Mouse (Mus musculus) midbrain, embryonic 11.5 days (tissue): ENCODE data around the gene Cldn4. TPM values are rescaled to one million over a fixed set of nuclear protein-coding genes. Genes with fewer than 3 reads are reported as not detected.

Source experiments
- ATAC-seq: fragments of 200-750 bp; cut with Nextera tagmentation; 2 replicates; pipeline ENCODE4 v1.8.0; 2017; ENCODE audit warnings: moderate TSS enrichment, moderate library complexity; ENCODE audit not compliant: low FRiP score
- DNase-seq: peaks from one replicate; pipeline ENCODE4 v3.0.0; 2015; ENCODE audit warnings: low spot score; ENCODE audit errors: missing footprints
- H3K27ac ChIP-seq: fragments of 300-500 bp; sonication (generic); 2 replicates; pipeline ENCODE4 v1.5.1; 2014; ENCODE audit warnings: low read depth, low read length
- H3K27me3 ChIP-seq: fragments of 300-500 bp; sonication (generic); 2 replicates; pipeline ENCODE4 v1.6.1; 2014; ENCODE audit warnings: mild to moderate bottlenecking, low read length, moderate library complexity, mixed read lengths; ENCODE audit not compliant: control insufficient read depth, insufficient read depth
- H3K36me3 ChIP-seq: fragments of 300-500 bp; sonication (generic); 2 replicates; pipeline ENCODE4 v1.6.1; 2014; ENCODE audit warnings: mild to moderate bottlenecking, low read length, moderate library complexity, mixed read lengths; ENCODE audit not compliant: control insufficient read depth, insufficient read depth
- H3K4me1 ChIP-seq: fragments of 300-500 bp; sonication (generic); 2 replicates; pipeline ENCODE4 v1.6.1; 2014; ENCODE audit warnings: low read length; ENCODE audit not compliant: control insufficient read depth, insufficient read depth
- H3K4me2 ChIP-seq: fragments of 300-500 bp; sonication (generic); 2 replicates; pipeline ENCODE4 v1.6.1; 2014; ENCODE audit warnings: mild to moderate bottlenecking, moderate library complexity
- H3K4me3 ChIP-seq: fragments of 300-500 bp; sonication (generic); 2 replicates; pipeline ENCODE4 v1.5.1; 2014; ENCODE audit warnings: low read depth, low read length
- H3K9ac ChIP-seq: fragments of 300-500 bp; sonication (generic); 2 replicates; pipeline ENCODE4 v1.6.1; 2014; ENCODE audit warnings: low read length
- H3K9me3 ChIP-seq: fragments of 300-500 bp; sonication (generic); 2 replicates; pipeline ENCODE4 v1.6.1; 2016; ENCODE audit warnings: low read length; ENCODE audit not compliant: control insufficient read depth
- WGBS: fragments of 180-500 bp; shearing (Covaris S2); extraction: QIAGEN DNeasy Blood & Tissue Kit; methylation state at CpG from one replicate; pipeline ENCODE4 v1.1.7; 2014; 5-methylcytosine and 5-hydroxymethylcytosine counted together
- polyA plus RNA-seq: library from polyadenylated mRNA; unstranded; fragments of >200 nt; fragmentation: Nextera tagmentation; extraction: Ambion mirVana; gene quantifications from 2 replicates; pipeline ENCODE4 v1.2.1, GENCODE M21; 2014

The Cldn4 gene
- polyA plus RNA-seq, 1 experiment from 2014 or later, result 2.5 TPM

DNA sequence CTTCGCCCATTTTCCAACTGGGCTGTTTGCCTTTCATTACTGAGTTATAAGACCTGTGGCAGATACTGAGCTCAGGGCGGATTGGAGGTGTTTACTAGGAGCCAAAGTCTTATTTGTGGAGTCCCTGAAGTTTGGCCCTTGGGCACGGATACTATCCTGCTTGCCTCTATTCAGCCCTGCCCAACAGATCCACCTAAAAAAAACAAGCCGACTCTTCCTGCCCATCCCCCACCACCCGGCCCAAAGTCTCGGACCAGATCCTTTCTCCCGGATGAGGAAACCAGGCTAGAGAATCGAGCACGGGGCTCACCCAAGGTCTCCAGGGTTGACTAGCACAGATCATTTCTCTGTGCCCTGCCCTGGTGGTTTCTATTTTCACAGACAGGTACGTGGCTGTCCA, 34.4 kb upstream of the Cldn4 start:
- ATAC-seq (no peak), DNase-seq (no peak)
- Histone ChIP-seq H3K9ac (no peak overlapping the region), H3K36me3 (no peaks in the 10 kb centered on the region), H3K4me2 (no peak overlapping the region), H3K27ac (no peak overlapping the region), H3K27me3 (peaks cover 15% of the 10 kb centered on the region), H3K4me3 (no peak overlapping the region), H3K4me1 (peaks cover 7% of the 10 kb centered on the region; the same call in 1 of the 2 replicates), H3K9me3 (no peaks in the 10 kb centered on the region)
- 68% methylated on average over 10 of the region's 10 CpGs for WGBS

DNA sequence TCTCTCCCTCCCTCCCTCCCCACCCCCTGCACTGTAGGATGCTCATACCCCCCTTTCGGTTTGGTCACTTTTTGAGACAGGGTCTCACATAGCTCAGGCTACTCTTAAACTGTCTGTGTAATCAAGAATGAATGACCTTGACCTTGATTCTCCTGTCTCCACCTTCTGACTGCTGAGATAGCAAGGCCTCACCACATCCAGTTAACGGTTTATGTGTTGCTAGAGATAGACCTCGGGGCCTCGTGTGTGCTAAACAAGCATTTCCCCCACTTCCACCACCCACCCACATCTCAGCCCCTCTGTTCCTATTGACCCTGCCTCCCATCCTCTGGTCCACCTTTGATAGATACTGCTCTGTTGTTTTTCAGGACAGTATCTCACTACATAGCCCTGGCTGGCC, 31.1 kb upstream of the Cldn4 start:
- no peak for ATAC-seq
- no peaks in the 10 kb centered on the region for H3K36me3 ChIP-seq
- no peak overlapping the region for H3K9ac ChIP-seq
- H3K27ac ChIP-seq, result no peak overlapping the region
- H3K4me1 ChIP-seq, result no peaks in the 10 kb centered on the region
- no peak for DNase-seq
- H3K27me3 ChIP-seq, result no peaks in the 10 kb centered on the region
- H3K4me2 ChIP-seq, result no peak overlapping the region
- no peak overlapping the region for H3K4me3 ChIP-seq
- WGBS, result 84% methylated on average over 4 of the region's 4 CpGs
- H3K9me3 ChIP-seq, result no peaks in the 10 kb centered on the region

DNA sequence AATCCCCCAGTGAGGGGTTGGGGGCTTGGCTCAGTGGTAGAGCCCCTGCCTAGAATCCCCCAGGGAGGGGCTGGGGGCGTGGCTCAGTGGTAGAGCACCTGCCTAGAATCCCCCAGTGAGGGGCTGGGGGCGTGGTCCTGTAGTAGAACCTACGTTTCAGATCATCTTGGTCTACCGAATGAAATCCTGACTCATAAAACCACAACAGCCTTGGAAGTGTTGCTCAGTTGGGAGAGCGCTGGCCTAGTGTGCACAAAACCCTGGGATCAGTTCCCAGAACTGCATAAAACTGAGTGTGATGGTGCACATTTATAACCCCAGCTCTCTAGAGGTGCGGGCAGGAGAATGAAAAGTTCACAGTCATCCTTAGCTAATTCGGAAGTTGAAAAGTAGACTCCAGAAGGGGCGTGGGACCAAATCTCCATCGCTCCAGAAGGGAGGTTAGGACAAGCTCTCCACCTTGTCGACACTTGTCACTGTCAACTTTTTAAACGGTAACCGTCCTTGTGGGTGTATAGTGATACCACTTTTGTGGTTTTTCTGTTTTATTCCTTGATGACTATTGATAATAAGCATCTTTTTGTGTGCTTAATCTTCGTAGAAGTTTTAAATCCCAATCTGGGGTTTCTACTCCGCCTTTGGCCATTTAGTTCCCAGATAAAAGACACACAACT, 30.0 kb upstream of the Cldn4 start:
- no peak for ATAC-seq
- DNase-seq, result no peak
- Histone ChIP-seq H3K4me1 (no peaks in the 10 kb centered on the region), H3K27ac (no peak overlapping the region), H3K9me3 (no peaks in the 10 kb centered on the region), H3K27me3 (no peaks in the 10 kb centered on the region), H3K4me3 (no peak overlapping the region), H3K9ac (no peak overlapping the region), H3K4me2 (no peak overlapping the region), H3K36me3 (no peaks in the 10 kb centered on the region)
- 83% methylated on average over 14 of the region's 14 CpGs for WGBS

DNA sequence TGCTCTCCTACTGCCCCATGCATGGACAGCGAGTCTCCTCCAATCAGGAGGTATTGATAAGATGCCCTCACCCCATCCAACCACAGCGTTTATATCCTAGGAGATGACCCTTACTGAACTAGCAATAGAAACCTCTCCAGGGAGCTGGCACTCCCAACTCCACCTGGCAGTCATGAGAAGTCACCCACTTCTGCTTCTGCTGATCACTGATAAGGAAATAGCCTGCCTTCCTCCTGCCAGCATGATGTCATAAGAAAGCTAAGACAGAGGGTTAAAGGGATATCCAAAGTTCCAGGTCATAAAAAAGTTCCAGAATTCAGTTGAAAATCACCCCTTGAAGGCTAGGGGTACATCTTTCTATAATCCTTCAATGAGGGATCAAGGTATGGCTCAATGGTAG, 29.4 kb upstream of the Cldn4 start:
- no peak overlapping the region for H3K27ac ChIP-seq
- ATAC-seq, result no peak

DNA sequence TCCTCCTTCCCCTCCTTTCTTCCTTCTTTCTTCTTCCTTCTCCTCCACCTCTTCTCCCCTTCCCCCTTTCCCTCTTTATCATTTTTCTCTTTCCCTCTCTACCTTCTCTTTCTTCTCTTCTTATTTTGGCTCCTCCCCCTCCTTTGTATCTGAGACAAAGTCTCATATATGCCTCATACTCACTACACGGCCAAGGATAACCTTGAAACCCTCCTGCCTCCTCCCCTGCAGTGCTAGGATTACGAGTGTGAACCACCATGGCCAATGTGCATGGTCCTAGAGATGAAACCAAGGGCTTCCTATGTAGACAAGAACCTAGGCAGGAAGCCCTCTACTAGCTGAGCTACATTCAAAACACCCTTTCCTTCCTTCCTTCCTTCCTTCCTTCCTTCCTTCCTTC, 28.2 kb upstream of the Cldn4 start:
- no peaks in the 10 kb centered on the region for H3K36me3 ChIP-seq
- H3K27ac ChIP-seq, result no peak overlapping the region
- no peaks in the 10 kb centered on the region for H3K4me1 ChIP-seq
- H3K9me3 ChIP-seq, result no peaks in the 10 kb centered on the region
- DNase-seq (no peak), ATAC-seq (no peak)
- H3K4me3 ChIP-seq, result no peak overlapping the region
- no peaks in the 10 kb centered on the region for H3K27me3 ChIP-seq
- no peak overlapping the region for H3K9ac ChIP-seq
- H3K4me2 ChIP-seq, result no peak overlapping the region
- 68% methylated on average over 2 of the region's 2 CpGs for WGBS

More for the DNA sequence above, 29.4 kb upstream of the Cldn4 start:
- WGBS, result 90% methylated on average over 2 of the region's 2 CpGs
- H3K9me3 ChIP-seq, result no peaks in the 10 kb centered on the region
- H3K4me3 ChIP-seq, result no peak overlapping the region
- no peak for DNase-seq
- no peaks in the 10 kb centered on the region for H3K36me3 ChIP-seq
- H3K4me2 ChIP-seq, result no peak overlapping the region
- no peak overlapping the region for H3K9ac ChIP-seq
- H3K27me3 ChIP-seq, result no peaks in the 10 kb centered on the region
- H3K4me1 ChIP-seq, result no peaks in the 10 kb centered on the region

DNA sequence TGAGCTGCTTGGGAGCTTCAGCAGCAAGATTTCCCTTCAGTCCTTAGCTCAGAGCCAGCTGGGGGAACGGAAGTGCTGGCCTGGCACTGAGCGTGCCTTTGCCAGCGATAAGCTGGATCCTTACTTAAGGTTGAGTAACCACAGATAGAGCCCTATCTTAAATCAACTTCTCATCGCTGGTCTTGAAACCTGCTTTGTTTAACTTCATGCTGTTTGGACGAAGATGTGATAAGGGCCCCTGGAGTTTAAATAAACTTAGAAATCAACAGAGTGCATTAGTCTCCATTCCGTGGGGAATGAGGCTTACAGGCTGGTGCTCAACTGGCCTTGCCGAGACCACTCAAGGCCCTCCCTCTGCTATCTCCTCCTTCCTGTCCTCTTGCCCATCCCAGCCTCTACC, 27.6 kb upstream of the Cldn4 start:
- Histone ChIP-seq H3K9ac (no peak overlapping the region), H3K9me3 (no peaks in the 10 kb centered on the region), H3K4me1 (no peaks in the 10 kb centered on the region), H3K27ac (no peak overlapping the region), H3K4me3 (no peak overlapping the region), H3K27me3 (no peaks in the 10 kb centered on the region), H3K4me2 (no peak overlapping the region), H3K36me3 (no peaks in the 10 kb centered on the region)
- 72% methylated on average over 7 of the region's 7 CpGs for WGBS
- DNase-seq (no peak), ATAC-seq (no peak)

DNA sequence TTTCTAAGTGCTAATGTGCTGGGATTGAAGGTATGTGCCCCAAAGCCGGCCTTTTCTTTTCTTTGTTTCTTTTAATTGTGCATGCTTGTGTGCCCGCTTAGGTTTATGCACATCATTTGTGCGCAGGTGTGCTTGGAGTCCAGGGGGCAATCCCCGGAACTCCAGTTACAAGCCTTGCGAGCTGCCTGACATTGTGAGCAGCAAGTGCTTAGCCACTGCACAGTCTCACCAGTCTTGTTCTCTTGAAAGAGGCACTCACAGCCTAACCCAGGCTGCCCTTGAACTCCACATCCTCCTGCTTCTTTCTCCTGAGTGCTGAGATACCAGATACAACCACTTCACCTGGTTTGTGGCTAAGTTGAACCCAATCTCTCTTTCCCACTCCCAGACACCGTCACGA, 26.8 kb upstream of the Cldn4 start:
- no peaks in the 10 kb centered on the region for H3K27me3 ChIP-seq
- H3K4me1 ChIP-seq, result no peaks in the 10 kb centered on the region
- ATAC-seq (no peak), DNase-seq (no peak)
- H3K36me3 ChIP-seq, result no peaks in the 10 kb centered on the region
- H3K9ac ChIP-seq, result no peak overlapping the region
- no peak overlapping the region for H3K27ac ChIP-seq
- 88% methylated on average over 7 of the region's 7 CpGs for WGBS
- H3K9me3 ChIP-seq, result no peaks in the 10 kb centered on the region
- H3K4me2 ChIP-seq, result no peak overlapping the region
- no peak overlapping the region for H3K4me3 ChIP-seq

DNA sequence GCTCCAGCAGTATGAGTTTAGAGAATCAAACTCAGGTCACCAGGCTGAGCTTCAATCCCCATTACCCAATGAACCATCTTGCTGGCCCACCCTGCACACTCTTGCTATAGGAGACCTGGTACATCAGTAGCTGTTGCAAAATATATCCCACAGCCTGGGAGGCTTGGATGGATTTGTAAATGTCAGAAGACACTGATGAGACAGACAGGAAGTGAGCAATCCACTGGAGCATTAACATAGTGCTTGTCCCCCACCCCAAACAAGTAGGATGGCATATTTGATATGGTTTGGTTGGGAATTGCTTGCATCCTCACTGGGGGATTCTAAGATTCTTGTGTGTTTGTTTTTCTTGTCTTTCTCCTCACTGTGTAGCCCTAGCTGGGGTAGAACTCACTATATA, 26.3 kb upstream of the Cldn4 start:
- Histone ChIP-seq H3K4me3 (no peak overlapping the region), H3K27me3 (no peaks in the 10 kb centered on the region), H3K9me3 (no peaks in the 10 kb centered on the region), H3K9ac (no peak overlapping the region), H3K4me1 (no peaks in the 10 kb centered on the region), H3K27ac (no peak overlapping the region), H3K36me3 (no peaks in the 10 kb centered on the region), H3K4me2 (no peak overlapping the region)
- DNase-seq (no peak), ATAC-seq (no peak)

DNA sequence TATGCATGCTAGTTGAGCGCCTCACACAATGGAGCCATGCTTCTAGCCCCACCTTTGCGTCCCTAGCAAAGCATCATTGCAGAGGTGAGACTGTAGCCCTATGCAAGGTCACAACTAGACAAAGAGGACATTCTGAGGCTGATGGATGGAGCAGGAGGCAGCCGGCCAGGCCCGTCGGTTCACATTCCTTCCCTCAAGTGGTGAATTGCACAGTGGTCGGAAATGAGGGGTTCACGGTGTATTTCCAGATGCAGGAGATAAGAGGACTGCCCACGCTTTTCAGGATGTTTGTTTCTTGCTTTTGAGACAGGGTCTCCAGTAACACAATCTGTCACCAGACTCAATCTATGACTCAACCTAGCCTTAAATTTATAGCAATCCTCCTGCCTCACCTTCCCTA, 23.9 kb upstream of the Cldn4 start:
- no peak overlapping the region for H3K4me2 ChIP-seq
- H3K9ac ChIP-seq, result no peak overlapping the region
- H3K27ac ChIP-seq, result no peak overlapping the region
- H3K4me3 ChIP-seq, result no peak overlapping the region
- H3K36me3 ChIP-seq, result no peaks in the 10 kb centered on the region
- 87% methylated on average over 8 of the region's 8 CpGs for WGBS
- ATAC-seq, result no peak
- H3K27me3 ChIP-seq, result no peaks in the 10 kb centered on the region; the same call in 1 of the 2 replicates
- H3K9me3 ChIP-seq, result no peaks in the 10 kb centered on the region
- DNase-seq, result no peak
- H3K4me1 ChIP-seq, result no peaks in the 10 kb centered on the region; the same call in 1 of the 2 replicates
